Mouse (Mus musculus) liver, embryonic 16.5 days (tissue): ENCODE data around the gene Mlx. TPM values are rescaled to one million over a fixed set of nuclear protein-coding genes. Genes with fewer than 3 reads are reported as not detected.

ENCODE experiments used
- ATAC-seq: fragments of 200-750 bp; cut with Nextera tagmentation; 2 replicates; pipeline ENCODE4 v1.8.0; 2017; ENCODE audit warnings: low read depth, mild to moderate bottlenecking, moderate number of reproducible peaks, moderate library complexity
- H3K27ac ChIP-seq: fragments of 300-500 bp; sonication (generic); 2 replicates; pipeline ENCODE4 v1.5.1; 2014; ENCODE audit warnings: mild to moderate bottlenecking, low read length
- H3K27me3 ChIP-seq: fragments of 300-500 bp; sonication (generic); 2 replicates; pipeline ENCODE4 v1.6.1; 2014; ENCODE audit warnings: low read depth, low read length, mixed read lengths; ENCODE audit not compliant: control insufficient read depth, insufficient read depth
- H3K36me3 ChIP-seq: fragments of 300-500 bp; sonication (generic); 2 replicates; pipeline ENCODE4 v1.6.1; 2014; ENCODE audit warnings: mild to moderate bottlenecking; ENCODE audit not compliant: control insufficient read depth, insufficient read depth
- H3K4me1 ChIP-seq: fragments of 300-500 bp; sonication (generic); 2 replicates; pipeline ENCODE4 v1.6.1; 2014; ENCODE audit warnings: low read depth, low read length, mixed read lengths; ENCODE audit not compliant: control insufficient read depth
- H3K4me2 ChIP-seq: fragments of 300-500 bp; sonication (generic); 2 replicates; pipeline ENCODE4 v1.6.1; 2014; ENCODE audit warnings: low read depth, low read length, mixed read lengths
- H3K4me3 ChIP-seq: fragments of 300-500 bp; sonication (generic); 2 replicates; pipeline ENCODE4 v1.5.1; 2014; ENCODE audit warnings: low read depth, mild to moderate bottlenecking, low read length
- H3K9ac ChIP-seq: fragments of 300-500 bp; sonication (generic); 2 replicates; pipeline ENCODE4 v1.6.1; 2014; ENCODE audit warnings: low read depth, low read length
- H3K9me3 ChIP-seq: fragments of 300-500 bp; sonication (generic); replicated peaks from 2 replicates; pipeline ENCODE4 v1.6.1; 2016; ENCODE audit warnings: low read length; ENCODE audit not compliant: control insufficient read depth
- WGBS: fragments of 180-500 bp; shearing (Covaris S2); extraction: QIAGEN DNeasy Blood & Tissue Kit; methylation state at CpG from one replicate; pipeline ENCODE4 v1.1.7; 2014; ENCODE audit not compliant: insufficient replicate concordance; 5-methylcytosine and 5-hydroxymethylcytosine counted together
- polyA plus RNA-seq: library from polyadenylated mRNA; unstranded; fragments of >200 nt; fragmentation: Nextera tagmentation; extraction: Ambion mirVana; gene quantifications from 2 replicates; pipeline ENCODE4 v1.2.1, GENCODE M21; 2015

Gene Mlx
- polyA plus RNA-seq, result 23.8 and 24.5 TPM in 2 replicates

GRCm38 (mm10) chr11:101086756-101087681, at the start of gene Mlx:
Gene Mlx (plus strand): TSS chr11:101087277.
- ATAC-seq, result peak; percentile 78
- Histone ChIP-seq H3K9ac (peak within 1 kb of the TSS; percentile 80), H3K4me2 (peak within 1 kb of the TSS; percentile 92), H3K9me3 (no peaks in the 10 kb centered on the region), H3K4me3 (peak within 1 kb of the TSS; percentile 77), H3K27ac (peak within 1 kb of the TSS; percentile 65), H3K36me3 (peaks cover 26% of the 10 kb centered on the region), H3K4me1 (peaks cover 40% of the 10 kb centered on the region), H3K27me3 (no peaks in the 10 kb centered on the region)
- WGBS, result 2% methylated on average over 51 of the region's 52 CpGs

- Histone ChIP-seq H3K9ac (no peak overlapping the region), H3K27me3 (no peaks in the 10 kb centered on the region), H3K27ac (no peak overlapping the region), H3K36me3 (peaks cover 74% of the 10 kb centered on the region), H3K4me3 (no peak overlapping the region), H3K4me2 (no peak overlapping the region), H3K9me3 (no peaks in the 10 kb centered on the region), H3K4me1 (no peaks in the 10 kb centered on the region)
- 84% methylated on average over 10 of the region's 10 CpGs for WGBS
- no peak for ATAC-seq
These were observed 49.3 kb upstream of the Mlx start for GRCm38 (mm10) chr11:101037795-101038194.

GRCm38 (mm10) chr11:101045826-101046225, 41.3 kb upstream of the Mlx start:
- no peak overlapping the region for H3K4me3 ChIP-seq
- no peak for ATAC-seq
- WGBS, result 87% methylated on average over 4 of the region's 4 CpGs
- H3K36me3 ChIP-seq, result peaks cover 86% of the 10 kb centered on the region
- no peaks in the 10 kb centered on the region for H3K9me3 ChIP-seq
- no peaks in the 10 kb centered on the region for H3K27me3 ChIP-seq
- H3K27ac ChIP-seq, result no peak overlapping the region
- H3K4me1 ChIP-seq, result no peaks in the 10 kb centered on the region
- no peak overlapping the region for H3K4me2 ChIP-seq
- H3K9ac ChIP-seq, result no peak overlapping the region

- no peak overlapping the region for H3K4me2 ChIP-seq
- no peak overlapping the region for H3K4me3 ChIP-seq
- no peaks in the 10 kb centered on the region for H3K4me1 ChIP-seq
- no peaks in the 10 kb centered on the region for H3K27me3 ChIP-seq
- H3K27ac ChIP-seq, result no peak overlapping the region
- peak; percentile 21; the same call in 1 of the 2 replicates for ATAC-seq
- no peaks in the 10 kb centered on the region for H3K9me3 ChIP-seq
- 44% methylated on average over 9 of the region's 9 CpGs for WGBS
- no peak overlapping the region for H3K9ac ChIP-seq
- H3K36me3 ChIP-seq, result peaks cover 88% of the 10 kb centered on the region
These were observed 40.6 kb upstream of the Mlx start for GRCm38 (mm10) chr11:101046440-101046839.

- Histone ChIP-seq H3K27me3 (no peaks in the 10 kb centered on the region), H3K9ac (no peak overlapping the region), H3K4me1 (no peaks in the 10 kb centered on the region), H3K9me3 (no peaks in the 10 kb centered on the region), H3K4me3 (no peak overlapping the region), H3K4me2 (no peak overlapping the region), H3K27ac (no peak overlapping the region), H3K36me3 (peaks cover 89% of the 10 kb centered on the region)
- 56% methylated on average over 3 of the region's 3 CpGs for WGBS
- no peak for ATAC-seq
These were observed 39.6 kb upstream of the Mlx start for GRCm38 (mm10) chr11:101047502-101047901.

GRCm38 (mm10) chr11:101050359-101050758, 36.7 kb upstream of the Mlx start:
- H3K4me2 ChIP-seq, result no peak overlapping the region
- H3K4me3 ChIP-seq, result no peak overlapping the region
- H3K4me1 ChIP-seq, result no peaks in the 10 kb centered on the region; the same call in 1 of the 2 replicates
- ATAC-seq, result no peak
- no peak overlapping the region for H3K9ac ChIP-seq
- 89% methylated on average over 9 of the region's 9 CpGs for WGBS
- no peak overlapping the region for H3K27ac ChIP-seq
- H3K36me3 ChIP-seq, result peaks cover 79% of the 10 kb centered on the region
- no peaks in the 10 kb centered on the region for H3K27me3 ChIP-seq
- H3K9me3 ChIP-seq, result peaks cover 3% of the 10 kb centered on the region; the same call in 1 of the 2 replicates

- Histone ChIP-seq H3K27me3 (no peaks in the 10 kb centered on the region), H3K9me3 (peaks cover 3% of the 10 kb centered on the region; the same call in 1 of the 2 replicates), H3K4me3 (no peak overlapping the region), H3K4me2 (no peak overlapping the region), H3K36me3 (peaks cover 79% of the 10 kb centered on the region), H3K9ac (no peak overlapping the region), H3K4me1 (no peaks in the 10 kb centered on the region; the same call in 1 of the 2 replicates), H3K27ac (no peak overlapping the region)
- 86% methylated on average over 6 of the region's 6 CpGs for WGBS
- no peak for ATAC-seq
These were observed 36.0 kb upstream of the Mlx start for GRCm38 (mm10) chr11:101051051-101051493.

GRCm38 (mm10) chr11:101051617-101052016, 35.5 kb upstream of the Mlx start:
- peaks cover 75% of the 10 kb centered on the region for H3K36me3 ChIP-seq
- no peak for ATAC-seq
- H3K9ac ChIP-seq, result no peak overlapping the region
- H3K9me3 ChIP-seq, result peaks cover 3% of the 10 kb centered on the region; the same call in 1 of the 2 replicates
- H3K27ac ChIP-seq, result no peak overlapping the region
- H3K27me3 ChIP-seq, result no peaks in the 10 kb centered on the region
- no peak overlapping the region for H3K4me2 ChIP-seq
- 84% methylated on average over 8 of the region's 8 CpGs for WGBS
- no peaks in the 10 kb centered on the region; the same call in 1 of the 2 replicates for H3K4me1 ChIP-seq
- H3K4me3 ChIP-seq, result no peak overlapping the region
